Mouse (Mus musculus): ENCODE measurements around the gene Ubd. TPM values are rescaled to one million over a fixed set of nuclear protein-coding genes. Genes with fewer than 3 reads are reported as not detected.
"Not testable (repeated sequence)": the region's sequence is repeated elsewhere in the genome, so short reads cannot be mapped to it uniquely, and the experiment has no call there.

The Ubd gene
- polyA plus RNA-seq, 1 experiment from 2014 or later: not detected

DNA sequence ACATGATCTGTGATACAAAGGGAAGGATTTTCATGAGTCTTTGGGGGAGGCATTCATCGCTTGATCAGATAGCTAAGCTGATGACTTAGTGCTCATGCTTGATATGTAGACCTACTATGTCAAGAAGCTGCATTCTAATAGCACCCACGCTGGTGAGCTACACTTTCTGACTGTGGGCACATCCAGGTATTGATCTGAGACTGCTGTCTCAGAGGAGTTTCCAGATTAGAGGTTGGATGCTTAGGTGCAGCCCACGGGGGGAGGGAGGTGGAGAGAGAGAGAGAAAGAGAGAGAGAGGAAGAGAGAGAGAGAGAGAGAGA, 10.2 kb downstream of the Ubd start:
- Histone ChIP-seq H3K4me3 (replicated peaks; ENCODE audit: low read length) (no peak overlapping the region), H3K9me3 (ENCODE audit: control insufficient read depth, low read length) (no peaks in the 10 kb centered on the region), H3K4me1 (replicated peaks; ENCODE audit: control insufficient read depth, insufficient read depth, low read length) (no peaks in the 10 kb centered on the region), H3K4me2 (ENCODE audit: low read length) (no peak overlapping the region), H3K9ac (replicated peaks; ENCODE audit: low read depth, low read length) (no peak overlapping the region), H3K27me3 (replicated peaks; ENCODE audit: control insufficient read depth, insufficient read depth, low read length) (no peaks in the 10 kb centered on the region), H3K36me3 (ENCODE audit: control insufficient read depth, insufficient read depth) (no peaks in the 10 kb centered on the region), H3K27ac (ENCODE audit: low read length) (no peak overlapping the region)
- 30% methylated on average over 3 of the region's 3 CpGs for WGBS
- ATAC-seq: peak; percentile 49

DNA sequence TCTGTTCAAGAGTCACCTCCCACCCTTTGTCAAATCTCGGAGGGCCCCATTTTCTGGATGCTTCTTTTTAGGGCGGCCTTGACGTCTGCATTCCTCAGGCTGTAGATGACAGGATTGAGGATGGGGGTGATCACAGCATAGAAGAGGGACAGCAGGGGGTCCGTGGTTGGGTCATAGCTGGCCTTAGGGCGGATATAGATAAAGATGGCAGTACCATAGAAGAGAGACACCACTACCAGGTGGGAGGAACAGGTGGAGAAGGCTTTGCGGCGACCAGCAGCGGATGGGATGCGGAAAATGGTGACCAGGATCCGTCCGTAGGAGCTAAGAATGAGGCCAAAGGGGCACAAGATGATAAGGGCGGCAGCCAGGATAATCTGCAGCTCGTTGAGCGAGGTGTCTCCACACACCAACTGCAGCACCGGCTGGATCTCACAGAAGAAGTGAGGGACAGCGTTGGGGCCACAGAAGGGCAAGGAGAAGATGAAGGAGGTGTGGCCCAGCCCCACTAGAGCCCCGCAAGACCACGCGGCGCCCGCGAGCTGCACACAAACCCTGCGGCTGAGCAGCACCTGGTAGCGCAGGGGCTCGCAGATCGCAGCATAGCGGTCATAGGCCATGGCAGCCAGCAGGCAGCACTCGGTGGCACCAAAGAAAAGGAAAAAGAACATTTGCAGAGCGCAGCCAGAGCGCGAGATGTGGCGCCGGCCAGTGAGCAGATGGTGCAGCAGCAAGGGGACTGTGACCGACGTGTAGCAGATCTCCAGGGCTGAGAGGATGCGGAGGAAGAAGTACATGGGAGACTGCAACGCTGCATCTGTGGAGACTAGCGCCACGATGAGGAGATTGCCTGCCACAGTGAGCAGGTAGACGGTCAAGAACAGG, 17.4 kb downstream of the Ubd start:
- H3K9me3 ChIP-seq (ENCODE audit: control insufficient read depth, low read length): no peaks in the 10 kb centered on the region
- WGBS: 20% methylated on average over 40 of the region's 40 CpGs
- ATAC-seq: peak; percentile 64
- H3K9ac ChIP-seq (replicated peaks; ENCODE audit: low read depth, low read length): peak overlapping the region; percentile 55
- no peaks in the 10 kb centered on the region for H3K36me3 ChIP-seq (ENCODE audit: control insufficient read depth, insufficient read depth)
- no peaks in the 10 kb centered on the region; the same call in 1 of the 2 replicates for H3K27me3 ChIP-seq (replicated peaks; ENCODE audit: control insufficient read depth, insufficient read depth, low read length)
- H3K4me2 ChIP-seq (ENCODE audit: low read length): peak overlapping the region; percentile 60
- H3K4me3 ChIP-seq (replicated peaks; ENCODE audit: low read length): peak overlapping the region; percentile 40
- H3K27ac ChIP-seq (ENCODE audit: low read length): no peak overlapping the region
- H3K4me1 ChIP-seq (replicated peaks; ENCODE audit: control insufficient read depth, insufficient read depth, low read length): peaks cover 5% of the 10 kb centered on the region

DNA sequence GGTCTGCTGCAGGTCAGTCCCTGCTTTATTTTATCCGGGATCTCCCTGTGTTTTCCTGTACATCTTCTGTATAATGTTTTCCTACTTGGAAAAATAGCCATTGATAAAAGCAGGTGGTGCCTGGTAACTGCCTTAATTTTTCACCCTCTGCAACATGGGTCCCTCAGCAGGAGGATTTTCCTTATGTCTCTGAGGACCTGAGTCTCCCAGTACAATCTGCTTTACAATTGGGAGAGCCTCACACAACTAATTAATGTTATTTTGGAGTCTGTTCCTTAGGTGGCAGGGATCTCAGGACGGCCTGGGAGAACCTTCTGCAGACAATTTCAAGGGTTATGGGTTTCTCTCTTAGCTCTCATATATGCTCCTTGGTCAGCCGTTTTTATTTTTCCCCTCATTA, 19.3 kb downstream of the Ubd start, which contains the start of gene Olfr95:
Gene Olfr95, minus strand, starts transcription at position 101 of the 400 bp plus-strand sequence.
- ATAC-seq: no peak
- Histone ChIP-seq H3K9me3 (ENCODE audit: control insufficient read depth, low read length) (no peaks in the 10 kb centered on the region; the same call in 1 of the 2 replicates), H3K9ac (replicated peaks; ENCODE audit: low read depth, low read length) (no peak within 1 kb of the TSS), H3K4me1 (replicated peaks; ENCODE audit: control insufficient read depth, insufficient read depth, low read length) (peaks cover 5% of the 10 kb centered on the region), H3K36me3 (ENCODE audit: control insufficient read depth, insufficient read depth) (no peaks in the 10 kb centered on the region), H3K27me3 (replicated peaks; ENCODE audit: control insufficient read depth, insufficient read depth, low read length) (no peaks in the 10 kb centered on the region; the same call in 1 of the 2 replicates), H3K4me2 (ENCODE audit: low read length) (no peak within 1 kb of the TSS), H3K4me3 (replicated peaks; ENCODE audit: low read length) (no peak within 1 kb of the TSS), H3K27ac (ENCODE audit: low read length) (no peak within 1 kb of the TSS)
- 69% methylated on average over 3 of the region's 3 CpGs for WGBS

DNA sequence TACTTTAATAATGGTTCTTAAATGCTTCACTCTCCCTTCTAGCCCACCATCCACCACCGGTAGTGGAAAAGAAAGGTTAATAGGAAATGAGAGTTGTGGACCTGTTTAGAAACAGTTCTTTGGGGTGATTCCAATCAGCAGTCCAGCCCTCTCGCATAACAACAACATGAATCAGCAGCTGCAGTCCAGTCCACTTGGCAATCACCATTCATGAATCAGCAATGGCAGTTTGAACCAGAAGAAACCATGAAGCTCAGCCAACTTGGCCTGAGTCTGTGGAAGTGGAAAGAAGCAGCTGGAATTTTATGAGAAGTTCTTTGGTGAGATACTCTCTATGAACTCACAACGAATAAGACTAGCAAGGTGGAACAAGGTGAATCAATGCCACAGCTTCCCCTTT, 24.8 kb downstream of the Ubd start:
- Histone ChIP-seq H3K9ac (replicated peaks; ENCODE audit: low read depth, low read length) (no peak overlapping the region), H3K27ac (ENCODE audit: low read length) (no peak overlapping the region), H3K4me3 (replicated peaks; ENCODE audit: low read length) (no peak overlapping the region), H3K9me3 (ENCODE audit: control insufficient read depth, low read length) (no peaks in the 10 kb centered on the region; the same call in 1 of the 2 replicates), H3K27me3 (replicated peaks; ENCODE audit: control insufficient read depth, insufficient read depth, low read length) (no peaks in the 10 kb centered on the region), H3K4me1 (replicated peaks; ENCODE audit: control insufficient read depth, insufficient read depth, low read length) (no peaks in the 10 kb centered on the region), H3K4me2 (ENCODE audit: low read length) (no peak overlapping the region), H3K36me3 (ENCODE audit: control insufficient read depth, insufficient read depth) (no peaks in the 10 kb centered on the region)
- 84% methylated on average over 3 of the region's 3 CpGs for WGBS
- ATAC-seq: no peak

DNA sequence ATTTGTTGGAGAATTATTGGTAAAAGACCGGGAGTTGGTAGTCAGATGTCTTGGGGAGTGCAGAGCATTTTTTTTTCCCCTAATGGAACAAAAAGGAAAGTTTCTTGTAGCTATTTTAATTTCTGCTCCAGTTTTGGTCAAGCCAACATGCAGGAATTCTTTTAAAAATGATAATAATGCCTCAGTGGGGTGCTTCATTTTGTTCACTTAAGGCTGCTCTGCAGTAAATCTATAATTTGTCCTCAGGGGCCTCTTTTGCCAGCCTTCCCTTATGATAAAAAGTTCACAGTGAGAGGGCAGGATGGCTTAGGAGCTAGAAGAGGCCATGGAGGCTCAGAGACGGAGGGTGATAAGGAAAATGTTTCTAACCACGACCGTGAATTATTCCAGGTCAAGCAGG, 26.2 kb downstream of the Ubd start, which contains the start of gene Olfr96:
Gene Olfr96, plus strand, starts transcription at position 301 of the 400 bp plus-strand sequence.
- H3K4me3 ChIP-seq (replicated peaks; ENCODE audit: low read length): no peak within 1 kb of the TSS

DNA sequence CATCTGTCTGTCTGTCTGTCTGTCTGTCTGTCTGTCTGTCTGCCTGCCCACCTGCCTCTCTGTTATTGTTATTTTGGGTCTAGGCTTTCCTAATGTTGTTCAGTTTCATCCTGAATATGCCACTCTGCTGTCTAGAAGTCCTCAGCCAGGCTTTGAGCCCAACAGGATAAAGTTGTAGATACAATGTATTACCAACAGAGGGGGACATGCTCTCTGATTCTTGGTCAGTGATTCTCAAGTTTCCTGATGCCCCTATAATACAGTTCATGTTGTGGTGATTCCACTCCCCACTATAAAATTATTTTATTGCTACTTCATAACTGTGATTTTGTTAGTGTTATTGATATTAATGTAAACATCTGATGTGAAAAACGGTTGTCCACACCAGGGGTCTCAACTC, 28.2 kb downstream of the Ubd start:
- ATAC-seq: no peak

More for the DNA sequence above, 26.2 kb downstream of the Ubd start, which contains the start of gene Olfr96:
- H3K36me3 ChIP-seq (ENCODE audit: control insufficient read depth, insufficient read depth): no peaks in the 10 kb centered on the region
- no peak within 1 kb of the TSS for H3K4me2 ChIP-seq (ENCODE audit: low read length)
- WGBS: 54% methylated on average over 4 of the region's 4 CpGs
- H3K4me1 ChIP-seq (replicated peaks; ENCODE audit: control insufficient read depth, insufficient read depth, low read length): no peaks in the 10 kb centered on the region
- H3K9ac ChIP-seq (replicated peaks; ENCODE audit: low read depth, low read length): no peak within 1 kb of the TSS
- H3K9me3 ChIP-seq (ENCODE audit: control insufficient read depth, low read length): no peaks in the 10 kb centered on the region; the same call in 1 of the 2 replicates
- no peak within 1 kb of the TSS for H3K27ac ChIP-seq (ENCODE audit: low read length)
- H3K27me3 ChIP-seq (replicated peaks; ENCODE audit: control insufficient read depth, insufficient read depth, low read length): no peaks in the 10 kb centered on the region
- no peak for ATAC-seq

DNA sequence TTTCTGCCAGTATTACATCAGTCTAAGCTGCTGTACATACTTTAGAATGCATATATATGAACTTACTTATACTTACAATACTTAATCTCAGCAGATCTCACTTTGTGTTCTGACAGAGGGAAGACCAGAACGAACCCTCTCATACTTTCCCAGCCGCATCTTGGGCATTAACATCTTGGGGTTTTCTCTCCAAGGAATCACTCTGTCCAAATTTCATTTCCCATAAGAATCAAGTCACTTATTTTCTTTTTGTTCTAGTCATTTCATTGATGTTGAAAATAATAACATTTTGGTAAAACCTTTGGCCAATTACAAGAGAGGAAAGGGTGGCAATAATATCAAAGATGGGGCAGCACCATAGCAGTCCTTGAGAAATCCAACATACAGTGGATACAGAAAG, 43.5 kb downstream of the Ubd start, which contains the start of gene Olfr97:
Gene Olfr97, minus strand, starts transcription at position 101 of the 400 bp plus-strand sequence.
- not testable (repeated sequence) for H3K36me3 ChIP-seq (ENCODE audit: control insufficient read depth, insufficient read depth); H3K4me2 ChIP-seq (ENCODE audit: low read length); ATAC-seq; H3K9me3 ChIP-seq (ENCODE audit: control insufficient read depth, low read length); H3K4me1 ChIP-seq (replicated peaks; ENCODE audit: control insufficient read depth, insufficient read depth, low read length); H3K4me3 ChIP-seq (replicated peaks; ENCODE audit: low read length); H3K27me3 ChIP-seq (replicated peaks; ENCODE audit: control insufficient read depth, insufficient read depth, low read length); H3K27ac ChIP-seq (ENCODE audit: low read length); H3K9ac ChIP-seq (replicated peaks; ENCODE audit: low read depth, low read length)
- WGBS: 95% methylated on average over 2 of the region's 2 CpGs

More for the DNA sequence above, 28.2 kb downstream of the Ubd start:
- H3K4me1 ChIP-seq (replicated peaks; ENCODE audit: control insufficient read depth, insufficient read depth, low read length): no peaks in the 10 kb centered on the region
- no peak overlapping the region for H3K4me2 ChIP-seq (ENCODE audit: low read length)
- no peak overlapping the region for H3K9ac ChIP-seq (replicated peaks; ENCODE audit: low read depth, low read length)
- H3K36me3 ChIP-seq (ENCODE audit: control insufficient read depth, insufficient read depth): no peaks in the 10 kb centered on the region
- H3K9me3 ChIP-seq (ENCODE audit: control insufficient read depth, low read length): no peaks in the 10 kb centered on the region; the same call in 1 of the 2 replicates
- H3K27me3 ChIP-seq (replicated peaks; ENCODE audit: control insufficient read depth, insufficient read depth, low read length): no peaks in the 10 kb centered on the region
- H3K27ac ChIP-seq (ENCODE audit: low read length): no peak overlapping the region
- no peak overlapping the region for H3K4me3 ChIP-seq (replicated peaks; ENCODE audit: low read length)
- 16% methylated on average over 1 of the region's 1 CpGs for WGBS

DNA sequence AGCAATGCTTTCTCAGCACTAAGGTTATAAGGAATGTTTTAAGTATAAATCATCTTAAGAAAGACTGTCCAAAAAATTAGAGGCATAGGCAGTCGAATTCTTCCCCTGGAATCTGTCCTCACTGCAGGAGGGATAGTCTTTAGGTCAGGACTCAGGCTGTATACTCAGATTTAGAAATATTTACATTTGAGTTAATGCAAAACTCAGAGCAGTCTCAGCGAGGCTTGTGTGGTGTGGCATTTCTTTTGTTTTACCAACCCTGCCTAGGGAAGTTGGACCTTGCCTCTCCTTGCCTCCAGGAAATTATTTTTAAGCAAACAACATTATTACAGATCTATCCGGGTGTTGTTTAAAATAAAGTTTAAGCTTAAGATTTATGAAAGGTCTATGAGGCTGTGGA, 48.5 kb downstream of the Ubd start:
- no peaks in the 10 kb centered on the region for H3K27me3 ChIP-seq (replicated peaks; ENCODE audit: control insufficient read depth, insufficient read depth, low read length)
- H3K4me1 ChIP-seq (replicated peaks; ENCODE audit: control insufficient read depth, insufficient read depth, low read length): no peaks in the 10 kb centered on the region
- H3K9me3 ChIP-seq (ENCODE audit: control insufficient read depth, low read length): no peaks in the 10 kb centered on the region
- no peak overlapping the region for H3K27ac ChIP-seq (ENCODE audit: low read length)
- no peaks in the 10 kb centered on the region for H3K36me3 ChIP-seq (ENCODE audit: control insufficient read depth, insufficient read depth)
- ATAC-seq: no peak
- H3K9ac ChIP-seq (replicated peaks; ENCODE audit: low read depth, low read length): no peak overlapping the region
- WGBS: 55% methylated on average over 3 of the region's 3 CpGs
- H3K4me3 ChIP-seq (replicated peaks; ENCODE audit: low read length): no peak overlapping the region
- H3K4me2 ChIP-seq (ENCODE audit: low read length): no peak overlapping the region
